Mouse (Mus musculus) cerebellum, adult 9-11 months (tissue): Measurements from ENCODE around the gene Timm22.
A peak's percentile ranks its signal among the peaks of the same experiment; 100 is the strongest.

ENCODE experiments used
- DNase-seq: peaks from one replicate; pipeline ENCODE4 v3.0.0; 2022

Timm22 gene

GRCm38 (mm10) chr11:76436864-76437437, 30.2 kb downstream of the Timm22 start:
- peak; percentile 52 for DNase-seq

- DNase-seq, result no peak
Observed at GRCm38 (mm10) chr11:76439666-76440065, 32.9 kb downstream of the Timm22 start.

DNA sequence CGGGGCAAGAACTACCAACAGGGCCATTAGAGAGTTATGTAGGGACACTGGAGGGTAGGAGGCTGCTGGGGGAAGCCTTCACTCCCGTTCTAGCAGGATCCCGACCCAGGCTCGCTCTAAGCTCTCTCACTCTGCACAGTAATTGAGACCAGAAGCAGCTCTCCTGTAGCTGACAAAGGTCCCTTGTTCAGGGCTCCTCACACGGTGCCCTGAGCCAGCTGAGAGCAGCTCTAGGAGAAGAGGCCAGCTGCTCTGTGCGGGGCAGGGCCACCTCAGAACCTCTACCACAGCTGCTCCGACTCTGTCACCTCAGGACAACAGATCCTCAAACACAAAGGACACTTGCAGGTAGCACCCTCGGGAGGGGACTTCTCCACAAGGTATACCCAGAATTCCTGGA, 38.7 kb downstream of the Timm22 start:
- no peak for DNase-seq

GRCm38 (mm10) chr11:76446251-76446650, 39.5 kb downstream of the Timm22 start:
- no peak for DNase-seq

DNA sequence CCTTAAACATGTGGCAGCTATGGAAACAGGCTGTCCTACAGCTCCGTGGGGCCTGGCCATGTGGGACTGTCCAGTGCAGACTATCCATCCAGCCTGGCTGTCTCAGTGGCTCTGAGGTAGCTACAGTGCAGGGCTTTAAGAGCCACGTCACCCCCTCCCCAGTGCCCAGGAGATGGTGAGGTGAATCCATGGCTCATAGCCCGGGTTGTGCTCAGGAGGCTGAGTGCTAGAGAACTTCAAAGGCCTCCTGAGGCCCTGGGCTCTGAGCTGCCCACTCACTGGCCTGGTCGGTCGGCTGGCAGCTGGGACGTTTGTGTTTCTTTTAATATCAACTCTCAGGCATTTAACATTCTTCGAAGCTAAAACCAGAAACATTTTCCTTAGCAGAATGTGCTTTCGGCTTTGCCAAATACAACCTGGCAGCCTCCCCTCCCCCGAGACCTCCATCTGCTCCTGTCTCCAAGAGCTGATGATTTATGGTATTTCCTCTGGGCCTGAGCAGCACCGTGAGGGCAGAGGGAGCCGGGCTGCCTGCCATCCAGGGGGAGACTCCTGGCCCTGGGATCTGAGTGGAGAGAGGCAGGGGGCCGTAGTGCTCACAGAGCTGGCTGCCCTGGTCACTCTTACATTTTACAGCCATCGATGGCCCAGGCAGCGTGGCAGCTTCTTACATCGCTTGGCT, 42.9 kb downstream of the Timm22 start:
- DNase-seq, result peak; percentile 69

DNA sequence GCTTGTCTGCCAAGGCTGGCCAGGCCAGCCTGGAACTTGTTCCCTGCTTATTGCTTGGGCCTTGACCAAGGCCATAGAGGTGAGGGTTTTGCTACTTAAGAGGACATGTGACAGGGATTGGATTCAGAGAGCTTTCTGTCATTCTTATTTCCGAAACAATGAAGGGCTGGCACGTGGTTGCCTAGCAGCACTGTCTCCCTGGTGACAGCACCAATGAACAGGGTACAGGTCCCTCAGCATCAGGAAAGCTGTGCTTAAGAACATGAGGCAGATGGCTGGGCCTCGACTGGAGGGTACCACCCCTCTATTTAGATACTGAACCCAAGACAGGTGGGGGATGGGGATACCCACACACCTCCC, 43.4 kb downstream of the Timm22 start:
- no peak for DNase-seq

DNA sequence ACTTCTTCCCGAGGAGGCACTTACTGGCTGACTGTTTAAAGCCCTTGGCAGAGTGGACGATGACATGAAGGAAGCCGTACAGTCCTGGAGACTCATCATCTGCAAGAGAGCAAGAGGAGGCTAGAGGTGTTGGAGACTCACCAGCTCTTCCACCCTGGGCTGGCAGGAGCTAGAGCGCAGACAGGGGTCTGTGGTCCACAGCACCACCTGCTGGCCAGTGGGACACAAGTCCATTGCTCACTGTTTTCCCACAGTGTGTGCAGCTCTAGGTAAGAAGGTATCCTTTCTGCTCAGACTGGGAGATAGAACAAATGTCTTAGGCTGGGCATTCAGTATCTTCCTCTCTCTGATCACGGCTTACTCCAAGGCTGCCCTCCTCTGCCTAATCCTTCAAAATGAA, 47.7 kb downstream of the Timm22 start:
- peak; percentile 51 for DNase-seq

GRCm38 (mm10) chr11:76456233-76456632, 49.5 kb downstream of the Timm22 start:
- peak; percentile 78 for DNase-seq

DNA sequence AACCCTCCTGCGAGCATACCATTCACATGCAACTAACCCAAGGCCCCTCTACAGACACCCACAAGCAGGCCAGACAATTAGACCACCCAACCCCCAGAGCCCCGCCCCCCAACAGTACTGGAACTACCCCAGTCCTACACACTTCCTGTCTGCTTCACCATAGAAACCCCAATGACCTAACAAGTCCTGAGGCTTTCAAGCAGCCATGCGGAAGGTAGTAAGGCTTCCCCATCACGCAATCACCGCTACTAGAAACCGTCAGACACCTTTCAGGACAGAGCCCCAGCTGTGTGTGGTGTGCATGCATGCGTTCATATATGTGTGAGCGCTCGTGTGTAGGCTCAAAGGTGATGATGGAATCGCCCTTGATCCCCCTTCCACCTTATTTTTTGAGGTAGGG, 50.1 kb downstream of the Timm22 start:
- DNase-seq, result no peak

- no peak for DNase-seq
Observed at GRCm38 (mm10) chr11:76458730-76459129, 52.0 kb downstream of the Timm22 start.

DNA sequence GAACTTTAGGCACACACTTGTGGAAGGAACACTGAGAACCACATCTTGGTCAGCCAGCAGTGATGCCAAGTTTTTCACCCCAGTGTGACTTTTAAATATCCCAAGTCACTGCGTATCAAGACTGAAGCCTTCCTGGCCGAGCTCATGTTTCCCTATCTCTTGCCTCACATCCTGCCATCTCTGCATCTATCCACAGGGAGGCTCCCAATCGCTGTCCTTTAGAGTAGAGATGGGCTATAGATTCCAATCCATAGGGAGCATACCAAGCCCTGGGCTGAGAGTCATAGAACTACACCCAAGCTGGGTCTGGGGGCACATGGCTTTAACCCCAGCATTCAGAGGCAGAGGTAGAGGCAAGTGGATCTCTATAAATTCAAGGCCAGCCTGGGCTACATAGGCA, 52.7 kb downstream of the Timm22 start:
- no peak for DNase-seq

- DNase-seq, result no peak
Observed at GRCm38 (mm10) chr11:76461201-76461600, 54.4 kb downstream of the Timm22 start.

GRCm38 (mm10) chr11:76461696-76462095, 54.9 kb downstream of the Timm22 start:
- DNase-seq, result no peak

GRCm38 (mm10) chr11:76465879-76466278, 59.1 kb downstream of the Timm22 start:
- no peak for DNase-seq
